Mouse (Mus musculus) left cerebral cortex, adult 11 months (tissue): Measurements from ENCODE around the gene Rab43.

Experiments
- DNase-seq: peaks from one replicate; pipeline ENCODE4 v3.0.0; 2022; ENCODE audit warnings: low spot score

The Rab43 gene

DNA sequence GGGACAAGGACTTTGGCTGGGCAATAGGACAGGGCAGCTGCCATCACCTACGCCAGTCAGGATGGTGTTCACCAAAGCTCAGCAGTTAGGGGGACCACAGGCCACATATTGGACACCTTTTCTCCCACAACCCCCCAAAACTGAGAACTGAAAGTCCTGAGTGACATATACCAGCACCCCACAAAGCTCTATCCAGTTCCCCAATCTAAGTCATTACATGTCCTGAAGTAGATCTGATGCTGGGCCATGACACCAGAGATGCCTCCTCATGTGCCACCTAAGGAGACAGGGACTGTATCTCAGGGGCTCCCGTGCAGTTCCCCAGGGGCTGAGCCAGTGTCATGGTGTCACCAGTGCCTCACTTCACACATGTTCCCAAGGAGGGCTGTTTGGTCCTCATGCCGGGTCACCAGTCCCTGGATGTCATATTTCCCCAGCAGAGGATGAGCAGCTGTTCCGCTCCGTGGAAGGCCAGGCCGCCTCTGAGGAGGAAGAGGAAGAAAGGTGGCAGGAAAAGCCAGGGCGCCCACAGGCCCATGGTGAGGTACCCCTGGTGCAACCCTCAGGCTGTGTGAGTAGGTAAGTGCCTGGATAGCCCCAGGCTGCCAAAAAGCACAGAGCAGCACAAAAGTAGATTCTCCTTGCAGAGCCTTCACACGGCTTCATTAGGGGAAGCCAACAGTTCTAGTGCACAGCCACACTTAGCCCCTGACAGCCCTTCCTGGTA, 61.6 kb downstream of the Rab43 start:
- DNase-seq, result no peak

DNA sequence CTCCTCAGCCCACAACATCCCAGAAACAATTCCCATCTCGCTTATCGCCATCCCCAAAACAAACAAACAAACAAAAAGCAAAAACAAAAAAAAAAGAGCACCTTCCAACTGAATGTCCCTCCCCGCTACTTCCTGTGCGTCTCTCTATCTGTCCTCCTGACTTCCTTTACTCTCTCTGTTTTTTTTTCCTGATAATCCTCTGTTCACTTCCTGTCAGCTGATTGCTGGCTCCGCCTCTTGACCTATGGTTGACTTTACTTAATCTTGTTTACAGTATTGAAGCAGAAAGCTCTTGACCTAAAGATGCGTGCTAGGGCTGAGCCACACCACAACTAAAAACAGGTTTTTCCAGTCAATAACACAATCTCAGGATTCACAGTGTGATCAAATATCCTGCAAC, 63.4 kb downstream of the Rab43 start:
- DNase-seq, result no peak

DNA sequence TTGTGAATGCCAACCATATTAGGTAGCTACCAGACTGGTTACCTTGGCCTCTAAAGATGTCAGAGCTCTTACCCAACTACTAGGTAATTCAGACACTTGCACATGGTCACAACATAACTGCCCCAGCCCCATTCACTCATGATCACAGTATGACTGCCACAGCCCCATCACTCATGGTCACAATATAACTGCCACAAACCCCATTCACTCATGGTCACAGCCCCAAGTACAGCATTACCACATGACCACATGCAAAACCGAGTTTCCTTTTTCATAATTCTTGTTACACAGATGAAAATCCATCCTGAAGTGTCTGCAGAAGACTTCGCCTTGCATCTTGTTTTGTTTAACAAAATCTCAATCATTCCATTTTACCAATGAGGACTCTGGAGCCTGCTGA, 63.9 kb downstream of the Rab43 start:
- DNase-seq, result no peak

DNA sequence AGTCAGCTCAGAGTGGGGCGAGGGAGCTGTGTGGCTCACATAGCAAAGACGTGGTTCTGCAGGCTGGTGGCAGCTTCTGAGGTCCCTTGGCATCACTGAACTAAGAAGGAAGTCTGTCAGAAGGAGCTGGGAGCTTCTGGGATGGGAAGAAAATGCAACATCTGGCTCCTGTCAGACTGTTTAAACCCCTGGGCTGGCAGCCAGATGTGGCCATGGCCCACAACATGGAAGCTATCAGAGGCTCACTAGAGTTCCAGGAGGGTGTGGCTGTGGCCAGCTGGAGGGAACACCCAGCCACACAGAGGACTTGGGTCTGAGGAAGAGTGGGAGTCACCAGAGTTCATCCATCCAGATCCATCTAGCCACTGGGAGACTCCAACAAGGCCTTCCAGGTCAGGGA, 65.1 kb downstream of the Rab43 start:
- DNase-seq, result no peak

DNA sequence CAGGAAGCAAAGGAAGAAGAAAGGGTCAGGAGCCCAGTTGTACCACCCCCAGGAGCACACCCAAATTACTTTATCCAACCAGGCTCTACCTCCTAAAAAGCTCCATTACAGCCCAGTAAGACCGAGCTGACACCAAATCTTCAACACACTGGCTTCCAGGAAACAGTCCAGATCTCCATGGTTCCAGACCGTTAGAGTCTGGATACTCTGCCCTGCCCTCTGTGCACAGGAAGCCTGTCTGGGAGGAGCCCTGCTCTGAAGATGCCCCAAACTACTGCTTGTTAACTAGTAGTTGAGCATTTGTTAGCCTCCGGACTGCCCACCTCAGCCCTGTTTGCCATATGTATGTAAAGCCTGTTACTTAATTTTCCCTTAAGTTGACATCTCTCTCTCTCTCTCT, 65.9 kb downstream of the Rab43 start:
- no peak for DNase-seq

DNA sequence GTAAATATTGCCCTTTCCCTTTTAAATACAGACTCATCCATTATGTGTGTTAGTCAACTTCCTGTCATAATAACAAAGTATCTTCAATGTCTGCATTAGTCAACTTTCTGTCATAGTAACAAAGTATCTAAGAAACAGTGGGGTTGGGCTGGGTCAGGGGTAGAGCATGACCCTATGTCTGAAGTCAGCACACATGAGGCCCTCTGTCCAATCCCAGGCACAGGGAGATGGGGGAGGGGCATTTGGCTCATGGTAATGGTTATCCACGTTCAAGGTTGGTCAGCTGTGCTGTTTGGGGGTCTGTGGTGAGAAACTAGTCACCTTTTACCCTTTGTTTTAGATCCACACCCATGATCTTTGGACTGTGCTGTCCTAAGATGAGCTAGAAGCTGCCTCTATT, 66.7 kb downstream of the Rab43 start:
- DNase-seq, result no peak

DNA sequence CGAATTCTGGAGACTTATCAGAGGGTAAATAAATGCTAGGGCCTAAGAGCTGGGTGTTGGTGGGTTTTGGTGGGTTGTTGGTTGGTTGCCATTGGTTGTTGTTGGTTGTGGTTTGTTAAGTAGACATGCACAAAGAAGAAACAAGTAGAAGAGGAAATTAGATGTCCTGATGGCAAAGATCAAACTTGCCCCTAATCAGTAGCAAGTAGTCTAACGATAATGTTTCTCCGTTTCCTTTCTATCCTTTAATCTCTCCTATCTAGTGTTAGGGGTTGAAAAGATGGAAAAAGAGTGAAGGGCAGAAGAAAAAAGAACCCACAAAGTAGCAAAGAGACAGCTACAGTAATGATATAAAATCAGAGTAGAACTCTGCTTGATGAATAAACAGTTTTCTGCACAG, 67.3 kb downstream of the Rab43 start:
- DNase-seq, result no peak

DNA sequence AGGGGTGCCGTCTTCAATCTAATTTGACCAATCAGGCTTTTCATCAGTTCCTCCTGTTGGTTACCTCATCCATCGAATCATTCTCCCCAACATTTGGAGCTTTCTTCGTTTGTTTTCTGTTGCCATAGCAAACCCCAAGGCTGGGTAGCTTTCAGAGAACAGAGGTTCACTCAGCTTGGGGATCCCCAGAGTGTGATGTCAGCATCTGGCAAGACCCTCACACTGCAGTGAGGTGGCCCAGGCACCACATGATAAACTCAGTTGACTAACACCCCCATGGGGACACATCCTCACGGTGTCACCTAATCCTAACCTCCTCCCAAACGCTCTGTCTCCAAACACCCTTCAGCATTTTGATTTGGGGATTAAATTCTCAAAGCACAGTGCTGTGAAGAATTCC, 68.7 kb downstream of the Rab43 start:
- DNase-seq, result no peak

DNA sequence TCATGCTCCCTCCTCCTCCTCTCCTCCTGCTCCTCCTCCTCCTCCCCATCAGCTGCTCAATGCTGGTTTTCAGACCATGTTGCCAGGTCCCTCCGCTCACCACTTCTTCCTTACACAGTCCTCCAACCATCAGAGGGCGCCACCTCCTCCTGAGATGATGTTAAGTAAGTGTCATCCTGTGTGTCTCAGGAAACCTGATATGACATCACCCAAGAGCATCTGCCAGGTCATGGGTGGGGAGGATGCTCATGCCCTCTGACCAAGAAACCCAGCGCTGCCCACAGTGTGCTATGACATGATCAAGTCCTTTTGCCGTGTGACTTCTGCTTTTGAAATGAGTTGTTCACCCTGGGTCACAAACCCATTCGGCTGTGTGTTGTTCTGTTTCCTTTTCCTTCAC, 69.2 kb downstream of the Rab43 start:
- no peak for DNase-seq

DNA sequence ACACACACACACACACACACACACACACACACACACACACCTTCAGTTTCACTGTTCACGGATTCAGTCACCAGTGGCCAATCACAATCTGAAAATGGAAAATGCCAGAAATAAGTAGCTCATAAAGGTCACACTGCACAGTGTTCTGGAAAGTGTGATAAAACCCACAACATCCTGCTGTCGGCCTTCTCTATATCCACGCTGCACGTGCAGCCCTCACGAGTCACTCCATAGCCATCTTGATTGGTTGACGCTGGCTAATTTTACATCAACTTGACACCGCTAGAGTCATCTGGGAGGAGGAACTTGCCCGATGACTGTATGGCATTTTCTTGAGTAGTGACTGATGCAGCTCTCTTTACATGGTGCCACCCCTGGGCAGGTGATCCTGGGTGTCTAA, 70.0 kb downstream of the Rab43 start:
- DNase-seq, result no peak

DNA sequence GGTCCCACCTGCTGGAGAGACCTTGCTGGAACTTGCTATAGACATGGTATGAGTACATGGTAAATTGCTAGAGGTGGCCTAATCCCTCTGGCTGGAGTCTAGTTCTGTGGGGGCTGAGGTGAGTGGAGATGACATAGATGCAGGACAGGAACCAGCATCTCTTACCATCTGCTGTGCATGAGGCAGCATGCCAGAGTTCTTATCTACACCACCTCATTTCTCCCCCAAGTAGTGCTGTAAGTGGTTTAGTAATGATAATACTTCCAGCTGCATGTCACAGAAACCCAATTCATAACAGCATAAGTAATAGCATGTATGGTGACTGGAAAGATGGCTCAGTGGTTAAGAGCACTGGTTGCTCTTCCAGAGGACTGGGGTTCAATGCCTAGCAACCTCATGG, 71.5 kb downstream of the Rab43 start:
- no peak for DNase-seq

DNA sequence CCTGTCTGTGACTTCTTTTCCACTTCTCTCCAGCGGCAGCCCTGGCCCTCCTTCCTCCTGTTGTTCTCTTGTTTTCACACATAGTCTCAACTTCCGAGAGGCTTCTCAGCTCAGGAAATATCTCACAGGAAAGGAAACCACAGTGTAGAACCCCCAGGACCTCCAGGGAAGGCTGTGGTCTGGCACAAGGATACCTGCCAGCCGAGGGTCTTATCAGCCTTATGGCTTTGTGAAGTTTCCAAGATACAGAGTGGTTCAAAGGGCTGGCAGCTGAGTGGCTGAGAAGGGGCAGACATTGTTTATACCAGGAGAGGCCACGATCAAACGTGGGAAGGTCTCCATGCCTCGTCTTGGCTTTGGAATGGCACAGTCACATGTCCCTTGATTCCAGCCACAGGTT, 72.1 kb downstream of the Rab43 start:
- no peak for DNase-seq
